ENCODE assay signal across 9 mouse cellular contexts in the genomic region with DNA sequence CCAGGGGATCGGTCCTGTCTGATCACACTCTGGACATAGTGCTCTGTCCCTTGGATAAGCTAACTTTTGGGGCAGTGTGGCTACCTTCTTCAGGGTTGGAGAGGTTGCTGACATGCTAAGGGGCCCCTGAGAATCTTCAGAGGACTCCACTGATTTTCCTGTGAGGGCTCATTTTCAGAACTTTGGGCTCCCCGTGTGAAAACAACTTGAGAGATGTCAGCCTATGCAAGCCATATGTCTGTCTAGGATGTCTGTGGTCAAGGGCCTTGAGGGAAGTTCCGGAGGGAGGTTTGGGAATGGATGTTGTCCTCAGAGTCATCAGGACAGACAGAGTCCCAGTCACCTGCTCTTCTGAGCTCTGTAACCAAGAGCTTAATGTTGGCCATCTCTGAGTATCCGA. TPM values are rescaled to one million over a fixed set of nuclear protein-coding genes. Genes with fewer than 3 reads are reported as not detected.
DNase-seq lines count a peak whose midpoint lies in the region; ATAC-seq lines count a peak whose summit lies in the region.
"Had no signal": no experiment of that assay in that cellular context is flagged by ENCODE, and none has a peak within 500 bp of the region (broad histone marks: within the 10 kb centered on the region; RNA-seq: fewer than 3 reads in every experiment).

No protein-coding gene starts in this region.

- H3K9ac ChIP-seq in kidney, embryonic 14.5 days (ENCODE audit: low read depth, low read length): peak overlapping the region; percentile 52; the same call in 1 of the 2 replicates
- peak overlapping the region; percentile 51 for H3K9ac ChIP-seq in embryonic facial prominence, embryonic 12.5 days
- H3K9ac ChIP-seq in hindbrain, embryonic 15.5 days: no peak overlapping the region
- H3K9ac ChIP-seq in midbrain, embryonic 15.5 days: peak overlapping the region; percentile 42

- ATAC-seq in kidney, embryonic 14.5 days (ENCODE audit: low FRiP score, low TSS enrichment): no peak; the same call in 1 of the 2 replicates
- ATAC-seq in embryonic facial prominence, embryonic 12.5 days (ENCODE audit: insufficient number of reproducible peaks, insufficient read depth, low FRiP score, low TSS enrichment): no peak
- ATAC-seq in hindbrain, embryonic 15.5 days (ENCODE audit: low FRiP score, low read depth): no peak
- ATAC-seq in midbrain, embryonic 15.5 days (replicated peaks): peak; percentile 19; the same call in 1 of the 2 replicates
- no peak for ATAC-seq in megakaryocyte-erythroid progenitor cell, adult 5-6 weeks (replicated peaks; ENCODE audit: low FRiP score, low TSS enrichment, poor library complexity, severe bottlenecking)

- H3K27me3 ChIP-seq in kidney, embryonic 14.5 days (ENCODE audit: control insufficient read depth, insufficient read depth, low read length): no peaks in the 10 kb centered on the region
- no peaks in the 10 kb centered on the region for H3K27me3 ChIP-seq in embryonic facial prominence, embryonic 12.5 days
- H3K27me3 ChIP-seq in hindbrain, embryonic 15.5 days: no peaks in the 10 kb centered on the region
- no peaks in the 10 kb centered on the region for H3K27me3 ChIP-seq in midbrain, embryonic 15.5 days (replicated peaks)

- WGBS in kidney, embryonic 14.5 days: 44% methylated on average over 4 of the region's 4 CpGs
- 41% methylated on average over 4 of the region's 4 CpGs for WGBS in embryonic facial prominence, embryonic 12.5 days
- 38% methylated on average over 4 of the region's 4 CpGs for WGBS in hindbrain, embryonic 15.5 days
- 40% methylated on average over 4 of the region's 4 CpGs for WGBS in midbrain, embryonic 15.5 days

- H3K27ac ChIP-seq in kidney, embryonic 14.5 days (ENCODE audit: low read depth, low read length): peak overlapping the region; percentile 99
- peak overlapping the region; percentile 99 for H3K27ac ChIP-seq in embryonic facial prominence, embryonic 12.5 days
- peak overlapping the region; percentile 87 for H3K27ac ChIP-seq in hindbrain, embryonic 15.5 days (replicated peaks)
- H3K27ac ChIP-seq in midbrain, embryonic 15.5 days: peak overlapping the region; percentile 90

- H3K9me3 ChIP-seq in kidney, embryonic 14.5 days (ENCODE audit: control insufficient read depth, low read length): no peaks in the 10 kb centered on the region
- H3K9me3 ChIP-seq in embryonic facial prominence, embryonic 12.5 days: no peaks in the 10 kb centered on the region
- H3K9me3 ChIP-seq in hindbrain, embryonic 15.5 days: no peaks in the 10 kb centered on the region
- H3K9me3 ChIP-seq in midbrain, embryonic 15.5 days: no peaks in the 10 kb centered on the region

- no peak for DNase-seq in kidney, adult 11 months
- DNase-seq in cerebellum, adult 9-10 months: no peak
- no peak for DNase-seq in layer of hippocampus, postnatal 25 days (ENCODE audit: extremely low spot score in 1 of 2, low spot score in 1 of 2)
- DNase-seq: spleen, adult 18-20 months had no signal

- peak overlapping the region; percentile 25; the same call in 1 of the 2 replicates for H3K4me3 ChIP-seq in kidney, embryonic 14.5 days (ENCODE audit: low read length)
- peak overlapping the region; percentile 20 for H3K4me3 ChIP-seq in embryonic facial prominence, embryonic 12.5 days
- H3K4me3 ChIP-seq in hindbrain, embryonic 15.5 days: peak overlapping the region; percentile 29
- peak overlapping the region; percentile 28 for H3K4me3 ChIP-seq in midbrain, embryonic 15.5 days

- peaks cover 49% of the 10 kb centered on the region for H3K4me1 ChIP-seq in kidney, embryonic 14.5 days (ENCODE audit: control insufficient read depth, insufficient read depth, low read length)
- H3K4me1 ChIP-seq in embryonic facial prominence, embryonic 12.5 days: peaks cover 58% of the 10 kb centered on the region
- H3K4me1 ChIP-seq in hindbrain, embryonic 15.5 days (replicated peaks): peaks cover 33% of the 10 kb centered on the region
- peaks cover 37% of the 10 kb centered on the region for H3K4me1 ChIP-seq in midbrain, embryonic 15.5 days

- peak overlapping the region; percentile 48 for H3K4me2 ChIP-seq in kidney, embryonic 14.5 days (replicated peaks; ENCODE audit: low read depth, low read length)
- H3K4me2 ChIP-seq in embryonic facial prominence, embryonic 12.5 days (replicated peaks): peak overlapping the region; percentile 53
- H3K4me2 ChIP-seq in hindbrain, embryonic 15.5 days: peak overlapping the region; percentile 53
- peak overlapping the region; percentile 57 for H3K4me2 ChIP-seq in midbrain, embryonic 15.5 days

- no peaks in the 10 kb centered on the region for H3K36me3 ChIP-seq in kidney, embryonic 14.5 days (ENCODE audit: control insufficient read depth, insufficient read depth, low read length)
- H3K36me3 ChIP-seq in embryonic facial prominence, embryonic 12.5 days: no peaks in the 10 kb centered on the region
- H3K36me3 ChIP-seq in hindbrain, embryonic 15.5 days: no peaks in the 10 kb centered on the region
- H3K36me3 ChIP-seq in midbrain, embryonic 15.5 days (replicated peaks): no peaks in the 10 kb centered on the region

RNA-seq across cellular contexts. Expression of a gene that starts 34.7 kb away (rescaled TPM):
- 36.0 and 45.4 TPM in 2 replicates for polyA plus RNA-seq in kidney, embryonic 14.5 days (2014; fragmentation: Nextera tagmentation; extraction: Ambion mirVana)
- 116 and 118 TPM in 2 replicates for polyA plus RNA-seq in embryonic facial prominence, embryonic 12.5 days (2016; fragmentation: Nextera tagmentation; extraction: Ambion mirVana)
- polyA plus RNA-seq in hindbrain, embryonic 15.5 days (2015; fragmentation: Nextera tagmentation; extraction: Ambion mirVana): 67.5 and 71.7 TPM in 2 replicates
- polyA plus RNA-seq in midbrain, embryonic 15.5 days (2015; fragmentation: Nextera tagmentation; extraction: Ambion mirVana): 72.0 and 72.4 TPM in 2 replicates
- 13.7 and 14.7 TPM in 2 replicates for total RNA-seq in megakaryocyte-erythroid progenitor cell, adult 5-6 weeks (2014; fragmentation: Nextera tagmentation)
- total RNA-seq in megakaryocyte-erythroid progenitor cell, adult 5-6 weeks (2017): 10.7 and 13.7 TPM in 2 replicates
- 10 to 100 TPM; 41.4 to 41.8 TPM for total RNA-seq in layer of hippocampus, postnatal 25 days (2021)
